Mouse (Mus musculus) megakaryocyte-erythroid progenitor cell, adult 5-6 weeks (primary cell): ENCODE measurements around the gene Wdr93. TPM values are rescaled to one million over a fixed set of nuclear protein-coding genes. Genes with fewer than 3 reads are reported as not detected.
"Not testable (repeated sequence)": the region's sequence is repeated elsewhere in the genome, so short reads cannot be mapped to it uniquely, and the experiment has no call there.

Experiments
- ATAC-seq: replicated peaks from 2 replicates; pipeline ENCODE4 v1.8.0; 2016; ENCODE audit warnings: mild to moderate bottlenecking, inconsistent platforms; ENCODE audit not compliant: severe bottlenecking, poor library complexity, low FRiP score, low TSS enrichment
- total RNA-seq, 2 experiments: library from RNA; stranded (forward) in 1 of 2; stranded (reverse) in 1 of 2; fragments of 200-1000, 215-1000 nt in 1 of 2; fragments of >200 nt in 1 of 2; fragmentation: Nextera tagmentation in 1 of 2; gene quantifications; 2 replicates each; pipeline ENCODE4 v1.2.3; 2014 to 2017

Gene Wdr93
- total RNA-seq, 2 experiments from 2014 or later, result not detected

GRCm38 (mm10) chr7:79744051-79744450 is 1.1 kb downstream of the Wdr93 start:
- ATAC-seq, result no peak

- no peak for ATAC-seq
Measured at GRCm38 (mm10) chr7:79744585-79744984, 1.6 kb downstream of the Wdr93 start.

- ATAC-seq, result no peak
Measured at GRCm38 (mm10) chr7:79747659-79748058, 4.7 kb downstream of the Wdr93 start.

- ATAC-seq, result no peak
Measured at GRCm38 (mm10) chr7:79749511-79749910, 6.5 kb downstream of the Wdr93 start.

GRCm38 (mm10) chr7:79756334-79756733 is 13.4 kb downstream of the Wdr93 start:
- ATAC-seq, result no peak

GRCm38 (mm10) chr7:79758176-79758575 is 15.2 kb downstream of the Wdr93 start:
- ATAC-seq, result no peak

GRCm38 (mm10) chr7:79759766-79760165 is 16.8 kb downstream of the Wdr93 start:
- ATAC-seq, result no peak

- no peak for ATAC-seq
Measured at GRCm38 (mm10) chr7:79761124-79761876, 18.3 kb downstream of the Wdr93 start.

- ATAC-seq, result no peak
Measured at GRCm38 (mm10) chr7:79762106-79762505, 19.1 kb downstream of the Wdr93 start.

- no peak for ATAC-seq
Measured at GRCm38 (mm10) chr7:79765991-79766390, 23.0 kb downstream of the Wdr93 start.

- no peak for ATAC-seq
Measured at GRCm38 (mm10) chr7:79769664-79770063, 26.7 kb downstream of the Wdr93 start.

GRCm38 (mm10) chr7:79771561-79772512 is 28.9 kb downstream of the Wdr93 start:
- ATAC-seq, result 0 out of 2 replicates have a peak, but pooled peaks have one; percentile 16

GRCm38 (mm10) chr7:79780647-79781626 is 38.0 kb downstream of the Wdr93 start:
- ATAC-seq, result peak; percentile 90

GRCm38 (mm10) chr7:79781826-79782515 is 39.0 kb downstream of the Wdr93 start:
- ATAC-seq, result no peak

GRCm38 (mm10) chr7:79782516-79782855 is 39.5 kb downstream of the Wdr93 start:
- no peak for ATAC-seq

GRCm38 (mm10) chr7:79786295-79786694 is 43.3 kb downstream of the Wdr93 start:
- peak; percentile 69 for ATAC-seq

GRCm38 (mm10) chr7:79789812-79790211 is 46.8 kb downstream of the Wdr93 start:
- not testable (repeated sequence) for ATAC-seq

GRCm38 (mm10) chr7:79792635-79793421 is 49.9 kb downstream of the Wdr93 start:
- peak; percentile 28; the same call in 1 of the 2 replicates for ATAC-seq
